Mouse (Mus musculus) G1E-ER4 (cell line): Measurements from ENCODE around the gene Nckap1. TPM values are rescaled to one million over a fixed set of nuclear protein-coding genes. Genes with fewer than 3 reads are reported as not detected.

Source experiments
- GATA1 ChIP-seq: IDR thresholded peaks from one replicate; pipeline ENCODE4 v1.8.0; 2012; ENCODE audit warnings: low read length, inconsistent platforms
- polyA plus RNA-seq: library from polyadenylated mRNA; stranded (reverse); fragments of >175 nt; gene quantifications from 2 replicates; pipeline ENCODE4 v1.2.3, GENCODE M21; 2012

Gene Nckap1
- polyA plus RNA-seq, result 14.0 and 17.9 TPM in 2 replicates

- TF ChIP-seq GATA1, result no peak
These were observed at the start of gene Nckap1 for GRCm38 (mm10) chr2:80581043-80581711. TSS of gene Nckap1 (minus strand) at chr2:80581380.

- no peak for TF ChIP-seq GATA1
These were observed 43.3 kb upstream of the Nckap1 start for GRCm38 (mm10) chr2:80624523-80624922.

- no peak for TF ChIP-seq GATA1
These were observed 40.7 kb upstream of the Nckap1 start for GRCm38 (mm10) chr2:80621921-80622320.

- TF ChIP-seq GATA1, result no peak
These were observed 37.8 kb upstream of the Nckap1 start for GRCm38 (mm10) chr2:80618991-80619390.

GRCm38 (mm10) chr2:80616854-80617737 is 35.9 kb upstream of the Nckap1 start, which contains the start of the genes Dusp19 and Nup35:
TSS of gene Dusp19 (plus strand) at chr2:80617045.
TSS of gene Nup35 (plus strand) at chr2:80617236.
- no peak for TF ChIP-seq GATA1

- no peak for TF ChIP-seq GATA1
These were observed 31.6 kb upstream of the Nckap1 start for GRCm38 (mm10) chr2:80612796-80613195.

- no peak for TF ChIP-seq GATA1
These were observed 31.1 kb upstream of the Nckap1 start for GRCm38 (mm10) chr2:80612286-80612685.

- TF ChIP-seq GATA1, result no peak
These were observed 22.7 kb upstream of the Nckap1 start for GRCm38 (mm10) chr2:80603771-80604426.

GRCm38 (mm10) chr2:80602756-80603155 is 21.6 kb upstream of the Nckap1 start:
- TF ChIP-seq GATA1, result no peak

- no peak for TF ChIP-seq GATA1
These were observed 19.4 kb upstream of the Nckap1 start for GRCm38 (mm10) chr2:80600611-80601010.

GRCm38 (mm10) chr2:80599850-80600249 is 18.7 kb upstream of the Nckap1 start:
- no peak for TF ChIP-seq GATA1

- TF ChIP-seq GATA1, result peak; percentile 82
These were observed 15.8 kb upstream of the Nckap1 start for GRCm38 (mm10) chr2:80596960-80597359.

- no peak for TF ChIP-seq GATA1
These were observed 13.2 kb upstream of the Nckap1 start for GRCm38 (mm10) chr2:80594215-80594918.

- TF ChIP-seq GATA1, result no peak
These were observed 1.2 kb upstream of the Nckap1 start for GRCm38 (mm10) chr2:80582356-80582755.

- TF ChIP-seq GATA1, result no peak
These were observed 744 bp downstream of the Nckap1 start for GRCm38 (mm10) chr2:80580311-80580961.
